Mouse (Mus musculus) forebrain, embryonic 15.5 days (tissue): Measurements from ENCODE around the gene Snx29. TPM values are rescaled to one million over a fixed set of nuclear protein-coding genes. Genes with fewer than 3 reads are reported as not detected.
A peak's percentile ranks its signal among the peaks of the same experiment; 100 is the strongest.

Experiments
- ATAC-seq: fragments of 200-750 bp; cut with Nextera tagmentation; replicated peaks from 2 replicates; pipeline ENCODE4 v1.8.0; 2017; ENCODE audit warnings: mild to moderate bottlenecking, moderate TSS enrichment, moderate library complexity
- H3K27ac ChIP-seq: fragments of 300-500 bp; sonication (generic); replicated peaks from 2 replicates; pipeline ENCODE4 v1.5.1; 2015; ENCODE audit warnings: mild to moderate bottlenecking, inconsistent platforms
- H3K27me3 ChIP-seq: fragments of 300-500 bp; sonication (generic); 2 replicates; pipeline ENCODE4 v1.6.1; 2015; ENCODE audit warnings: inconsistent platforms
- H3K36me3 ChIP-seq: fragments of 300-500 bp; sonication (generic); 2 replicates; pipeline ENCODE4 v1.6.1; 2015; ENCODE audit warnings: mild to moderate bottlenecking, inconsistent platforms
- H3K4me1 ChIP-seq: fragments of 300-500 bp; sonication (generic); 2 replicates; pipeline ENCODE4 v1.6.1; 2015; ENCODE audit warnings: inconsistent platforms
- H3K4me2 ChIP-seq: fragments of 300-500 bp; sonication (generic); replicated peaks from 2 replicates; pipeline ENCODE4 v1.6.1; 2015; ENCODE audit warnings: mild to moderate bottlenecking, inconsistent platforms
- H3K4me3 ChIP-seq: fragments of 300-500 bp; sonication (generic); 2 replicates; pipeline ENCODE4 v1.5.1; 2015; ENCODE audit warnings: mild to moderate bottlenecking, inconsistent platforms
- H3K9ac ChIP-seq: fragments of 300-500 bp; sonication (generic); replicated peaks from 2 replicates; pipeline ENCODE4 v1.6.1; 2015; ENCODE audit warnings: mild to moderate bottlenecking, inconsistent platforms
- H3K9me3 ChIP-seq: fragments of 300-500 bp; sonication (generic); 2 replicates; pipeline ENCODE4 v1.6.1; 2016; ENCODE audit warnings: inconsistent platforms
- WGBS: fragments of 180-500 bp; shearing (Covaris S2); methylation state at CpG from one replicate; pipeline ENCODE4 v1.1.7; 2015; ENCODE audit warnings: mixed read lengths; 5-methylcytosine and 5-hydroxymethylcytosine counted together
- polyA plus RNA-seq: library from polyadenylated mRNA; unstranded; fragments of >200 nt; fragmentation: Nextera tagmentation; extraction: Ambion mirVana; gene quantifications from 2 replicates; pipeline ENCODE4 v1.2.1, GENCODE M21; 2015

Gene Snx29
- polyA plus RNA-seq, 1 experiment from 2014 or later, result 14.1 TPM

GRCm38 (mm10) chr16:11646745-11647289 lies 324.1 kb downstream of the Snx29 start:
- no peak overlapping the region for H3K4me3 ChIP-seq
- peak overlapping the region; percentile 77 for H3K27ac ChIP-seq
- no peaks in the 10 kb centered on the region for H3K27me3 ChIP-seq
- no peak overlapping the region for H3K4me2 ChIP-seq
- peaks cover 24% of the 10 kb centered on the region for H3K4me1 ChIP-seq
- ATAC-seq, result peak; percentile 57; the same call in 1 of the 2 replicates
- no peaks in the 10 kb centered on the region for H3K36me3 ChIP-seq
- no peaks in the 10 kb centered on the region for H3K9me3 ChIP-seq
- WGBS, result 52% methylated on average over 4 of the region's 4 CpGs
- H3K9ac ChIP-seq, result no peak overlapping the region

DNA sequence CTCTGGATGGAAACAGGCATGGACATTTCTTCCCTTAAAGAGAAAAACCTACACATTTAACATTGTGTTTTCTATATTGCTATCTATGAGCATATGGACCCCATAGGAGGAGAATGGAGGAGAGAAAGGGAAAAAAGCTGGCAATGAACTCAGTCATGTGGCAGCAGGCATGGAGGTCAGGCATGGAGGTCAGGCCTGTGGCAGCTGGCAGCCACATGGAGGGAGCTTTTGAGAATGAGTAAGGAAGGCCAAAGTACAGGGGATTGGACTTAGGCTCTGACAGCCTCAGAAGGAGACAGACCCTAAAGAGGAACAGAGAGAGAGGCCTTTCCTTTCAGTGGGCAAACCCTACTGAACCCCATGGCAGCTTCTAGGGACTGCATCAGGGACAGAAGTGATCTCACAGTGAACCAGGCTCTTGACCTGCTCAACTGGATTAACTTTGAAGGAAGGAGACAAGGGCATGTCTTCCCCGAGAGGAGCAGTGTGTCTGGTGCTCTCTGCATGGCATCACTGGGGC lies 325.5 kb downstream of the Snx29 start:
- H3K9me3 ChIP-seq, result no peaks in the 10 kb centered on the region
- H3K36me3 ChIP-seq, result no peaks in the 10 kb centered on the region
- no peak overlapping the region for H3K9ac ChIP-seq
- no peak overlapping the region for H3K4me2 ChIP-seq
- H3K4me1 ChIP-seq, result peaks cover 24% of the 10 kb centered on the region
- no peak for ATAC-seq
- no peak overlapping the region for H3K27ac ChIP-seq
- no peak overlapping the region for H3K4me3 ChIP-seq
- no peaks in the 10 kb centered on the region for H3K27me3 ChIP-seq
- 85% methylated on average over 1 of the region's 1 CpGs for WGBS

- Histone ChIP-seq H3K27ac (no peak overlapping the region), H3K27me3 (no peaks in the 10 kb centered on the region), H3K9me3 (no peaks in the 10 kb centered on the region), H3K4me1 (no peaks in the 10 kb centered on the region), H3K4me2 (no peak overlapping the region), H3K4me3 (no peak overlapping the region), H3K36me3 (no peaks in the 10 kb centered on the region), H3K9ac (no peak overlapping the region)
- no peak for ATAC-seq
- WGBS, result 81% methylated on average over 2 of the region's 2 CpGs
Observed at GRCm38 (mm10) chr16:11652686-11653366, 330.1 kb downstream of the Snx29 start.

DNA sequence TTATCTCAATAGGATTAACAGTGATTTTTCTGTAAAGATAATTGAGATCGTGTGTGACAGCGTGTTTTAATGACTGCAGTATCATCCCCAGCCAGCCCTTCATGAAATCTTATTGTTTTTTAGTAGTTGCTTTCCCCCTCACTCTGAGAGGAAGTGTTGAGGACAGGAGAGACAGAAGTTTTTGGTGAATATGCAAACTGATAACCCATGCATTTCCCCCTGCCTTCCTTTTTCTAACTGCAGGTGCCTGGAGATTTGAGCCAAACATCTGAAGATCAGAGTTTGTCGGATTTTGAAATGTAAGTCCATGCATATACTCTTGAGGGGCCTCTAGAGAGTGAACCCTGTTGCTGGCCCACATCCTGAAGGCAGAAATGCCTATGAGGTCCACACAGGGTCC lies 333.2 kb downstream of the Snx29 start:
- Histone ChIP-seq H3K9me3 (no peaks in the 10 kb centered on the region), H3K27ac (no peak overlapping the region), H3K4me3 (no peak overlapping the region), H3K36me3 (no peaks in the 10 kb centered on the region), H3K4me2 (no peak overlapping the region), H3K27me3 (no peaks in the 10 kb centered on the region), H3K4me1 (no peaks in the 10 kb centered on the region), H3K9ac (no peak overlapping the region)
- no peak for ATAC-seq
- 86% methylated on average over 3 of the region's 3 CpGs for WGBS

DNA sequence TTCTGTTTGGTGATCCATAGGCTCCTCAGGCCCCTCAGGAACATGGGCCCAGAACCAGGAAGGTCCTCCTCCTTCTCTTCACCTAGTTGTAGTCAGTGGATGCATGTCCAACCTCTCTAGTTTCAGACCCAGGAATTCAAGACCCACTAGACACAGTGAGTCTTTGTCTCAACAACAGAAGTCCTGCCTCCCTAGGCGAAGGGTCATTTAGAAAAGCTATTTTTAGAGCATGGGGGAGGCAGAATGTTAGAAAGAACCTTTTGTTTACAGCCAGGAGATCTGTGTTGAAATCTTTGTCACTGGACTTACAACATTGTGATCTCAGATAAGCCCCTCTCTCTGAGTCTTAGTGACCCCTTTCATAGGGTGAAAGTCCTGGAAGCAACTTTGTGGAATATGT lies 334.4 kb downstream of the Snx29 start:
- Histone ChIP-seq H3K4me3 (no peak overlapping the region), H3K36me3 (no peaks in the 10 kb centered on the region), H3K27ac (no peak overlapping the region), H3K4me2 (no peak overlapping the region), H3K9ac (no peak overlapping the region), H3K9me3 (no peaks in the 10 kb centered on the region), H3K27me3 (no peaks in the 10 kb centered on the region), H3K4me1 (no peaks in the 10 kb centered on the region)
- 12% methylated on average over 1 of the region's 1 CpGs for WGBS
- ATAC-seq, result no peak

- Histone ChIP-seq H3K4me1 (no peaks in the 10 kb centered on the region), H3K36me3 (no peaks in the 10 kb centered on the region), H3K27me3 (no peaks in the 10 kb centered on the region), H3K9me3 (no peaks in the 10 kb centered on the region), H3K4me2 (no peak overlapping the region), H3K27ac (no peak overlapping the region), H3K4me3 (no peak overlapping the region), H3K9ac (no peak overlapping the region)
- 88% methylated on average over 6 of the region's 6 CpGs for WGBS
- no peak for ATAC-seq
Observed at GRCm38 (mm10) chr16:11659111-11659720, 336.5 kb downstream of the Snx29 start.

- H3K27ac ChIP-seq, result no peak overlapping the region
- no peak for ATAC-seq
- H3K4me1 ChIP-seq, result no peaks in the 10 kb centered on the region
- H3K4me2 ChIP-seq, result no peak overlapping the region
- no peak overlapping the region for H3K4me3 ChIP-seq
- H3K36me3 ChIP-seq, result no peaks in the 10 kb centered on the region
- no peaks in the 10 kb centered on the region for H3K9me3 ChIP-seq
- H3K27me3 ChIP-seq, result no peaks in the 10 kb centered on the region
- H3K9ac ChIP-seq, result no peak overlapping the region
- WGBS, result 88% methylated on average over 13 of the region's 13 CpGs
Observed at GRCm38 (mm10) chr16:11664896-11665705, 342.4 kb downstream of the Snx29 start.

- Histone ChIP-seq H3K27ac (no peak overlapping the region), H3K9me3 (no peaks in the 10 kb centered on the region), H3K4me2 (no peak overlapping the region), H3K4me1 (no peaks in the 10 kb centered on the region; the same call in 1 of the 2 replicates), H3K36me3 (no peaks in the 10 kb centered on the region), H3K9ac (no peak overlapping the region), H3K4me3 (no peak overlapping the region), H3K27me3 (no peaks in the 10 kb centered on the region)
- ATAC-seq, result no peak
- 87% methylated on average over 6 of the region's 6 CpGs for WGBS
Observed at GRCm38 (mm10) chr16:11665869-11666268, 343.2 kb downstream of the Snx29 start.

- no peak overlapping the region for H3K27ac ChIP-seq
- H3K4me3 ChIP-seq, result no peak overlapping the region
- no peaks in the 10 kb centered on the region for H3K36me3 ChIP-seq
- no peak overlapping the region for H3K4me2 ChIP-seq
- no peaks in the 10 kb centered on the region for H3K27me3 ChIP-seq
- 79% methylated on average over 1 of the region's 1 CpGs for WGBS
- H3K9me3 ChIP-seq, result no peaks in the 10 kb centered on the region
- H3K4me1 ChIP-seq, result no peaks in the 10 kb centered on the region; the same call in 1 of the 2 replicates
- no peak for ATAC-seq
- H3K9ac ChIP-seq, result no peak overlapping the region
Observed at GRCm38 (mm10) chr16:11668375-11668774, 345.7 kb downstream of the Snx29 start.

DNA sequence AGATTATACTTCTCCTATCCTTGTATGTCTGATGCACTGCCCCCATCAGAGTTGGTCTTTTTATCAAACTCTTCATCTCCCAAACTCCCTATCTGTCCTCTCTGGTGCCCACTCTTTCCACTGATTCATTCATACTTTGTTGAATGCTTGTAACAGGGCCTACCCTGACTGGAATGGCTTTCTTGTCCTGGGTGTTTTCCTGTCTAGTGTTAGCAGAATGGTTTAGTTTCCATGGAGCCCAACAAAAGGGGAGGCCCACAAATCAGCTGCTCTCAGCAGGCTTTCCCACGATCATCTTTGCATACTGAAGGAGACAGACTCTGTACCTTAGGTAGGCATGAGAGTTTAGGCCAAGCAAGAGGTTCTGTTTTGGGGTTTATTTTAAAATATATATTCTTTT lies 346.2 kb downstream of the Snx29 start:
- Histone ChIP-seq H3K36me3 (no peaks in the 10 kb centered on the region), H3K27me3 (no peaks in the 10 kb centered on the region), H3K27ac (no peak overlapping the region), H3K9me3 (no peaks in the 10 kb centered on the region), H3K4me3 (no peak overlapping the region), H3K4me1 (no peaks in the 10 kb centered on the region; the same call in 1 of the 2 replicates), H3K9ac (no peak overlapping the region), H3K4me2 (no peak overlapping the region)
- 0 out of 2 replicates have a peak, but pooled peaks have one; percentile 14 for ATAC-seq
- 7% methylated on average over 1 of the region's 1 CpGs for WGBS

- H3K9me3 ChIP-seq, result no peaks in the 10 kb centered on the region
- 72% methylated on average over 9 of the region's 9 CpGs for WGBS
- no peak; the same call in 1 of the 2 replicates for ATAC-seq
- no peak overlapping the region; the same call in 1 of the 2 replicates for H3K27ac ChIP-seq
- no peak overlapping the region for H3K9ac ChIP-seq
- no peak overlapping the region for H3K4me3 ChIP-seq
- H3K4me1 ChIP-seq, result no peaks in the 10 kb centered on the region; the same call in 1 of the 2 replicates
- no peaks in the 10 kb centered on the region for H3K27me3 ChIP-seq
- H3K4me2 ChIP-seq, result no peak overlapping the region
- no peaks in the 10 kb centered on the region for H3K36me3 ChIP-seq
Observed at GRCm38 (mm10) chr16:11670251-11670970, 347.7 kb downstream of the Snx29 start.
